Mouse (Mus musculus): ENCODE data around the gene Slc4a5. TPM values are rescaled to one million over a fixed set of nuclear protein-coding genes. Genes with fewer than 3 reads are reported as not detected.

Gene Slc4a5
- polyA plus RNA-seq, 1 experiment = 0.35 TPM

DNA sequence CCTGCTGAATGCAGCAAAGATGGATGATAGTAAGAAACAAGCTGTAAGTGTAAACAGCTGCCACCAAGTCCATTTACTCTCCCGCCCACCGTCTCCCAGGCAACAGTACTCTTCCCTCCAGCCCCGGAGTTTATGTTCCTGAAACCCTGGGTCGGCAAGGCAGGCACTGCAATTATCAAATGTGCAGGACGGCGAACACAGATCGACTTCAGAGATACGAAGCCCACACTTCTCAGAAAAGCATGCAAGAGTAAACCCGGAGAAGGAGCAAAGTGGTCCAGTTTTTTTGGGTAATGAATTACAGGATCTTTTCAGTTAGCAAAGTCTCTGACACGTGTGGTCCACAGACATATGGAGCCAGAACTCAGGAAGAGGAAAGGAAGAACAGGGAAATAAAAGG is 96.4 kb downstream of the Slc4a5 start:
- Histone ChIP-seq H3K4me3 (ENCODE audit: insufficient read depth, low read length) (0 out of 2 replicates have a peak overlapping the region, but pooled peaks have one; percentile 4), H3K4me1 (ENCODE audit: control insufficient read depth, insufficient read depth, low read length) (no peaks in the 10 kb centered on the region), H3K27ac (ENCODE audit: insufficient read depth, low read length) (no peak overlapping the region)
- TF ChIP-seq CTCF (IDR thresholded peaks at IDR 0.05; ENCODE audit: extremely low read depth, insufficient read depth, low read length) (no peak), POLR2A (IDR thresholded peaks at IDR 0.05; ENCODE audit: extremely low read depth, insufficient read depth, low read length) (no peak)

DNA sequence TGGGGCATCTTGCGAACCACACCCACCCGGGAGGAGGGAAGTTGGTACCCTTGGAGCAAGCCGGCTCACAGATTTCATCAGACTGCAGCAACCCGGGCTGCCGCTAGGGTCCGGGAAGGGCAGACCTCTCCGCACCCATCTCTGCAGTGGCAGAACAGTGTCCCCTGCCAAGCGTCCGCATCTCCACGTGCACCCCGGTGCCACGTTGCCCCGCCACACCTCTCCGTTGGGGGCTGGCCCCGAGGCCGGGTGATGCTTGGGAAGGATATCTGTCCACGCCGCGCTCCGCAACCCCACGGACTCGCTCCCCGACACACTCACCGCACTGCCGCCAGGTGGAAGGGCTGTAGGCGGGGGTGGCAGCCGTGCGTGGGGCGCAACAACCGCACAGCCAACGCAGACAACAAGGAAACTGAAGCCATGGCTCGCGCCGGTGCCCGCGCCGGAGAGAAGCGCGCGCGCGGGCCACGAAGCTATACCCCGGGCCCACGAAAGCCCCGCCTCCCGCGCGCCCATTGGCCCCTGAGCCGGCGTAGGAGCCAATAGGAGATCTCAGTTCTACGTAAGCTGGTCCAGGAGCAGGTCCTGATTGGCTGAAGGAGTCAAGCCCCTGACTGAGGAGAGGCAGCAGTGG is 97.6 kb downstream of the Slc4a5 start:
- TF ChIP-seq POLR2A (IDR thresholded peaks at IDR 0.05; ENCODE audit: extremely low read depth, insufficient read depth, low read length) (no peak; the same call in 1 of the 2 replicates), CTCF (IDR thresholded peaks at IDR 0.05; ENCODE audit: extremely low read depth, insufficient read depth, low read length) (peak; percentile 37; the same call in 1 of the 2 replicates)

DNA sequence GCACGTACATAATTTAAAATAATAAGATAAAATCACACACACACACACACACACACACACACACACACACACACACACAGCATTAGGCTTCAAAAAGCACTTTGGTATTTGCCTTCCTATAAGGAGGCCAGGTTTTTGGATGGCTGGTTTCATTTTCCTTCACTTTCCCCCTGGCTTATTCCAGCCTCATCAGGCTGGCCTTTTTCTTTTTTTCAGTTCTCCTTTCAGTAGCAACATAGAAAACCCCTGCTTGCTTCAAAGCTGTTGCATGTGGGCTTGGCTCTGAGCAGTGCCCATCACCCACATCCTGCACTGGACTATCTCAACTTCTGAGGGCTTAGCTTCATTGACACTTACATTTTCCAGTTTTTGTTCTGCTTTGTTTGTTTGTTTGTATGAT is 102.3 kb downstream of the Slc4a5 start:
- Histone ChIP-seq H3K4me3 (ENCODE audit: insufficient read depth, low read length) (no peak overlapping the region), H3K4me1 (ENCODE audit: control insufficient read depth, insufficient read depth, low read length) (peaks cover under 1% of the 10 kb centered on the region; the same call in 1 of the 2 replicates), H3K27ac (ENCODE audit: insufficient read depth, low read length) (no peak overlapping the region)
- TF ChIP-seq POLR2A (IDR thresholded peaks at IDR 0.05; ENCODE audit: extremely low read depth, insufficient read depth, low read length) = no peak

More for the DNA sequence above, 97.6 kb downstream of the Slc4a5 start:
- Histone ChIP-seq H3K4me3 (ENCODE audit: insufficient read depth, low read length) (peak overlapping the region; percentile 67), H3K4me1 (ENCODE audit: control insufficient read depth, insufficient read depth, low read length) (no peaks in the 10 kb centered on the region), H3K27ac (ENCODE audit: insufficient read depth, low read length) (no peak overlapping the region)

DNA sequence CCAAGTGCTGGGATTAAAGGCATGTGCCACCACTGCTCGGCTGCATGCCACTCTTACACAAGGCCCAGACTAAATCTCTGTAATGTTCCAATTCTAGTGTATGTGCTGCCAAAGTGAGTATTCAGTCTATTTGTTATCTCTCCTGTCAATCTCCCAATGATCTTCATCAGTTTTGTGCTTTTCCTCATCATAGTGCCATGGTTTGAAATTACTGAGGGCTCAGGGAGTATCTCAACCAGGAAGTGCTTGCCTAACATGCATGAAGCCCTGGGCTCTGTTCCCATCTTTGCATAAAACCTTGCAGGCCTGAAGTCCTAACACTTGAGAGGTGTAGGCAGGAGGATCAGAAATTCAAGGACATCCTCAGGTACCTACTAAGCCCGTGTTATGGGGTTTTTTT is 103.2 kb downstream of the Slc4a5 start:
- TF ChIP-seq POLR2A (IDR thresholded peaks at IDR 0.05; ENCODE audit: extremely low read depth, insufficient read depth, low read length) (no peak), CTCF (IDR thresholded peaks at IDR 0.05; ENCODE audit: extremely low read depth, insufficient read depth, low read length) (no peak)
- no peak overlapping the region for H3K27ac ChIP-seq (ENCODE audit: insufficient read depth, low read length)
- peaks cover 2% of the 10 kb centered on the region; the same call in 1 of the 2 replicates for H3K4me1 ChIP-seq (ENCODE audit: control insufficient read depth, insufficient read depth, low read length)
- H3K4me3 ChIP-seq (ENCODE audit: insufficient read depth, low read length) = no peak overlapping the region

DNA sequence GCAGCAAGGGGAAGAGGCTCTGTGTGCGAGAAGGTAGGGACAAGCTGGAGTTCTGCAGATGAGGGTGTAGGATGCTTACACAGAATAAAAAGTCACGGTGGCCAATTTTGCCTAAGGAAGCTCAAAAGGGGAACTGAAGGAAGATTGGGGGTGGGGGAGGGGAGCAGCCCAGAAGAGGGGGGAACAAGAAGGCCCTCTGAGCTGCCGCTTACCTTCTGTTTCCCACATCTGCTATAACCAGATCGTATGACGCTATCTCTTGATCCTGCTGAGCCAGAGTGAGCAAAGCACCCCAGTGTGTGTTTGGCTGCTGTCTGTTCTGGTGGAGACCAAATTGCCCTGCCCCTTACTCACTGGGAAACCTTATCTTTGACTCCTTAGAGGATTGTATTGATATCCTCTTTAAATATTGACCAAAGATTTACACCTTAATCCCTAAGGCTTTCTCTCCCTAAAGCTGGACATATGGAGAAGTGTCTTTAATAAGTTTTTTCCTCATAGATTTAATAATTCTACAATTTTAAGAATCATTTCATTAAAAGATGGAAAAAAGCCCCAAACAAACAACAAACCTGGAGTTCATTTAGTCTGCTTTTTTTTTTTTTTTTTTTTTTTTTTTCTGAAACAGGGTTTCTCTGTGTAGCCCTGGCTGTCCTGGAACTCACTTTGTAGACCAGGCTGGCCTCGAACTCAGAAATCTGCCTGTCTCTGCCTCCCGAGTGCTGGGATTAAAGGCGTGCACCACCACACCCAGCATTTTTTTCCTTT is 104.2 kb downstream of the Slc4a5 start:
- no peak overlapping the region for H3K27ac ChIP-seq (ENCODE audit: insufficient read depth, low read length)
- TF ChIP-seq POLR2A (IDR thresholded peaks at IDR 0.05; ENCODE audit: extremely low read depth, insufficient read depth, low read length) = no peak
- no peak for TF ChIP-seq CTCF (IDR thresholded peaks at IDR 0.05; ENCODE audit: extremely low read depth, insufficient read depth, low read length)
- no peak overlapping the region for H3K4me3 ChIP-seq (ENCODE audit: insufficient read depth, low read length)
- peaks cover 2% of the 10 kb centered on the region; the same call in 1 of the 2 replicates for H3K4me1 ChIP-seq (ENCODE audit: control insufficient read depth, insufficient read depth, low read length)

DNA sequence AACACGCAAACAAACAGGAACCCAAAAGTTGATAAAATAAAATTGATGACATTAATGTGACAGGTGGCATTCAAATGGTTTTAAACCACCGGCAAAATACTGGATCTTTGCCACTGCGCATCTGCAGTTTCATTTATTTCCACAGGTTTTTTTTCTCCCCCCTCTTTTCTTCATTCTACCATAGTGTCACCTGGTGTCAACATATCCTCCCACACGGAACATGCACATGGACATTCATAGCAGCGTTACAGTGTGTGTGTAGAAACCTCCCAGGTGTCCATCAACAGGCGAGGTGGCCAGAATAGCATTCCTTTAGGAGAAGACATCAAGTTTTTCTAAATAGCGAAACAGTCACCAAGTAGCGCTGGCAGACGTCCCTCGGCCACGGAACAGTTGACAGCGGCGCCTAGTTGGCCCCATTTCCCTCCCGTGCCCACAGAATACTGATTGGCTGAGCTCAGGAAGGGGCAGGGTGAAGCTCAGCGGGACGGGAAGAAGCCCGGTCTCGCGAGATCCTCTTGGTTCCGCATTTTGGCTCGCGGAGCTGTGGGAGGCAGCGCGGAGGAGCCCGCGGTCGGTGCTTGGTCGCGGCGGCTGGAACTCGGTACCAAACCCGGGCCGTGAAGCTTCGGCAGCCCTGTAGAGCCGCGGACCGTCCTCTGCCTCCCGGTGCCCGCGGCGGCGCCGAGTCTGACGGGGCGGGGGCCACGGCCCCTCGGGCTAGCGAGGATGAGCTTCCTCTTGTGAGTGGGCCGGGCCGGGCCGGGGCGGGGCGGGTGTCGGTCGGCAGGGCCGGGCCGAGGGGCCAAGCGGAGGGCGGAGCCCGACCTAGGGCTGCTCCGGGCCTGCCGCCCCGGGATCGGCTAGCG is 106.1 kb downstream of the Slc4a5 start, which contains the start of the genes Mthfd2 and Mob1a:
Gene Mthfd2, minus strand, starts transcription at position 384 of the 869 bp plus-strand sequence.
Gene Mob1a, plus strand, starts transcription at position 492 of the 869 bp plus-strand sequence.
- Histone ChIP-seq H3K4me3 (ENCODE audit: insufficient read depth, low read length) (peak within 1 kb of the TSS; percentile 37), H3K4me1 (ENCODE audit: control insufficient read depth, insufficient read depth, low read length) (peaks cover 2% of the 10 kb centered on the region; the same call in 1 of the 2 replicates), H3K27ac (ENCODE audit: insufficient read depth, low read length) (peak within 1 kb of the TSS; percentile 72)
- TF ChIP-seq CTCF (IDR thresholded peaks at IDR 0.05; ENCODE audit: extremely low read depth, insufficient read depth, low read length) (no peak), POLR2A (IDR thresholded peaks at IDR 0.05; ENCODE audit: extremely low read depth, insufficient read depth, low read length) (peak; percentile 90)

DNA sequence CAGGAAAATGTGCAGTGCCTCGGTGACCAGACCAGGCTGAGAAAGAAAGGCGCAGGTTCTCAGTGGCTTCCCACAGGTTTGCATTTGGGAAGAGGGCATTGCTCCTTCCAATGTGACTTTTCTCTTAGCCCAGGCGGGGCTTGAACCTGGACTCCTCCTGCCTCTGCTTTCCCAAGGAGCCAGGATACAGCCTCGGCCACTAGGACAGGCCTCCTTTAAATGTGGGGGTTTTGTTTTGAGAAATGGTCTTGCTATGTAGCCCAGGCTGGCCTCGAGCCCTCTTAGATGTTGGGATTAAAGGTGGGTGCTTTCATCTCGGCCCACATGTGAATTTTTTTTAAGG is 106.7 kb downstream of the Slc4a5 start:
- Histone ChIP-seq H3K4me1 (ENCODE audit: control insufficient read depth, insufficient read depth, low read length) (peaks cover 2% of the 10 kb centered on the region; the same call in 1 of the 2 replicates), H3K27ac (ENCODE audit: insufficient read depth, low read length) (peak overlapping the region; percentile 72; the same call in 1 of the 2 replicates), H3K4me3 (ENCODE audit: insufficient read depth, low read length) (peak overlapping the region; percentile 37)
- TF ChIP-seq CTCF (IDR thresholded peaks at IDR 0.05; ENCODE audit: extremely low read depth, insufficient read depth, low read length) (no peak), POLR2A (IDR thresholded peaks at IDR 0.05; ENCODE audit: extremely low read depth, insufficient read depth, low read length) (no peak)

DNA sequence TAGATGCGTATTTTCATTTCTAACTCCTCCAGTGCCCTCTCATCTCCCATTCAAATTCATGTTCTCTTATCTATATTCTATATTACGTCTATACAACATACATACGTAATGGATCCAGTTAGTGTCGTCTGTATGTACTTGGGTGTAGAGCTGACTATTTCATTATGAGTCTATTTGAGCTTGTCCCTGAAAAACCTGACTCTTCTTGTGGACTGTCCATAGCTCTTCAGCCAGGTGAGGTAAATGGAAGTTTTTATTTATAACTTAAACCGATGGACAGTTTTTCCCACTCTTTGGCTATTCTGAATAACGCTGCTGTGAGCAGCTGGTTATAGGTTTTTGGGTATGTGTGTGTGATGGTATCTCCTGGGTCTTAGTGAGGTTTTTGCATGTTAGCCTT is 107.1 kb downstream of the Slc4a5 start:
- TF ChIP-seq POLR2A (IDR thresholded peaks at IDR 0.05; ENCODE audit: extremely low read depth, insufficient read depth, low read length) (no peak), CTCF (IDR thresholded peaks at IDR 0.05; ENCODE audit: extremely low read depth, insufficient read depth, low read length) (no peak)
- peaks cover 2% of the 10 kb centered on the region; the same call in 1 of the 2 replicates for H3K4me1 ChIP-seq (ENCODE audit: control insufficient read depth, insufficient read depth, low read length)

DNA sequence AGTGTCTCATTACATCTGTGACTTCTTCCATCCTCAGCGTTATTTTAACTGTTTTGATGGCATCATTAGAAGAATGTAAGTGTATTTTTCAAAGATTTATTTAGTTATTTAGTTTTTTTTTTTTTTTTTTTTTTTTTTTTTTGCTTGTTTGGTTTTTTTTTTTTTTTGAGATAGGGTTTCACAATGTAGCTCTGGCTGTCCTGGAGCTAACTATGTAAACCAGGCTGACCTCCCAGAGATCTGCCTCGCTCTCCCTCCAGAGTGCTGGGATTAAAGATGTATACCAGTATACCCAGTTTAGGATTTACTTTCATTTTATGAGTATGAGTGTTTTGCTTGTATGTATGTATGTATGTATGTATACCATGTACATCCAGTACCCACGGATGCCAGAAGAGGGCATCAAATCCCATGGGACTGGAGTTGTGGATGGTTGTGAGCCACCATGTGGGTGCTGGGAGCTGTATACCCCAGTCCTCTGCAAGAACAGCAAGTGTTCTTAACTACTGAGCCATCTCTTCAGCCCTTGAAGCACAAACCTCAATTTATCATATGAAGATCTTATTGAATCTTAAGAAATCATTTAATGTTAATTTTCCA is 108.1 kb downstream of the Slc4a5 start:
- peaks cover 2% of the 10 kb centered on the region; the same call in 1 of the 2 replicates for H3K4me1 ChIP-seq (ENCODE audit: control insufficient read depth, insufficient read depth, low read length)

More for the DNA sequence above, 107.1 kb downstream of the Slc4a5 start:
- Histone ChIP-seq H3K27ac (ENCODE audit: insufficient read depth, low read length) (no peak overlapping the region), H3K4me3 (ENCODE audit: insufficient read depth, low read length) (peak overlapping the region; percentile 37)

More for the DNA sequence above, 108.1 kb downstream of the Slc4a5 start:
- TF ChIP-seq CTCF (IDR thresholded peaks at IDR 0.05; ENCODE audit: extremely low read depth, insufficient read depth, low read length) = no peak
- TF ChIP-seq POLR2A (IDR thresholded peaks at IDR 0.05; ENCODE audit: extremely low read depth, insufficient read depth, low read length) = no peak
- Histone ChIP-seq H3K4me3 (ENCODE audit: insufficient read depth, low read length) (no peak overlapping the region), H3K27ac (ENCODE audit: insufficient read depth, low read length) (no peak overlapping the region)
